Mouse (Mus musculus): ENCODE data around the gene Unc79. TPM values are rescaled to one million over a fixed set of nuclear protein-coding genes. Genes with fewer than 3 reads are reported as not detected.

The Unc79 gene
- polyA plus RNA-seq, 1 experiment from 2014 or later: 0.18 TPM

DNA sequence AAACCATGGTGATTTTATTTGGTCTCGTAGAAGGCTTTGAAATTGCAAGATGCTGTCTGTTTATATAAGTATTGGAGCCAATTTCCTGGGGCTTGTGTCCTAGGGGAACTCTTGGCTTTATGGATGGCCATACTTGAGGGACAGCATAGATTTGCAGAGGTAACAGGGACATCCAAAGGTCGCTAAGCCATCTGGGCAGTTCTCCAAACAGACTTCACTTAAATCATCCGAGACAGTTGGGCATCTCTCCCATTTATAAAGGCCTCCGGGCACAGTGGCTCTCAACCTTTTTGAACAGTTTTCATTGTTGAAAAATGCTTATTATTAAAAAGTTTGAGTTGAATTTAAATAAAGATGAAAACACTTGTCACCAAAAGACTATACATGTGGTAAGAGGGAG is 59.8 kb downstream of the Unc79 start:
- 36% methylated on average over 4 of the region's 4 CpGs for WGBS
- Histone ChIP-seq H3K4me1 (replicated peaks; ENCODE audit: control insufficient read depth, insufficient read depth, low read length) (no peaks in the 10 kb centered on the region), H3K27ac (ENCODE audit: low read length) (no peak overlapping the region), H3K4me3 (ENCODE audit: low read length) (no peak overlapping the region), H3K9me3 (ENCODE audit: control insufficient read depth, low read length) (no peaks in the 10 kb centered on the region), H3K36me3 (ENCODE audit: control insufficient read depth, insufficient read depth, low read length) (no peaks in the 10 kb centered on the region), H3K9ac (ENCODE audit: low read length) (no peak overlapping the region), H3K27me3 (ENCODE audit: control insufficient read depth, insufficient read depth, low read depth, low read length) (no peaks in the 10 kb centered on the region), H3K4me2 (ENCODE audit: low read depth, low read length) (no peak overlapping the region)
- no peak for ATAC-seq (ENCODE audit: low read depth)

DNA sequence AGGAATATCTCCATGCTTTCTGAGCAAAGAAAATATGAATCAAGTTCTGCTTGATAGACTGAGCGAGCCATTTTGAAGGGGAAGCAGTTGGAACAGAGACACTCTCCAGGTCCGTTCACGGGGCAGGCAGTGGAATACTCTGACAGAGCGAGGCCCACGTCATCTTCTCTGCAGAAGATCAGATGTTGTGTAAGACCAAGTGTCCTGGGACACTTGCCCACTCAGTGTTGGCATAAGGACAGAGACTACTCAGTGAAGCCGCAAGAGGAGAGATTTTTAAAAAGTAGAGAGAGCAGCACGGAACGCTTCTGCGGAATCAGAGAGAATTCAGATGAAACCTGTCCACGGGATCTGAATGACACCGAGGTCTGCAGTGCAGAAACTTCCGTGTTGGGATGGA is 69.5 kb downstream of the Unc79 start:
- 87% methylated on average over 12 of the region's 12 CpGs for WGBS
- no peak for ATAC-seq (ENCODE audit: low read depth)
- Histone ChIP-seq H3K4me3 (ENCODE audit: low read length) (no peak overlapping the region), H3K9me3 (ENCODE audit: control insufficient read depth, low read length) (no peaks in the 10 kb centered on the region), H3K9ac (ENCODE audit: low read length) (no peak overlapping the region), H3K27me3 (ENCODE audit: control insufficient read depth, insufficient read depth, low read depth, low read length) (no peaks in the 10 kb centered on the region), H3K4me1 (replicated peaks; ENCODE audit: control insufficient read depth, insufficient read depth, low read length) (no peaks in the 10 kb centered on the region), H3K4me2 (ENCODE audit: low read depth, low read length) (no peak overlapping the region), H3K36me3 (ENCODE audit: control insufficient read depth, insufficient read depth, low read length) (no peaks in the 10 kb centered on the region), H3K27ac (ENCODE audit: low read length) (no peak overlapping the region)

DNA sequence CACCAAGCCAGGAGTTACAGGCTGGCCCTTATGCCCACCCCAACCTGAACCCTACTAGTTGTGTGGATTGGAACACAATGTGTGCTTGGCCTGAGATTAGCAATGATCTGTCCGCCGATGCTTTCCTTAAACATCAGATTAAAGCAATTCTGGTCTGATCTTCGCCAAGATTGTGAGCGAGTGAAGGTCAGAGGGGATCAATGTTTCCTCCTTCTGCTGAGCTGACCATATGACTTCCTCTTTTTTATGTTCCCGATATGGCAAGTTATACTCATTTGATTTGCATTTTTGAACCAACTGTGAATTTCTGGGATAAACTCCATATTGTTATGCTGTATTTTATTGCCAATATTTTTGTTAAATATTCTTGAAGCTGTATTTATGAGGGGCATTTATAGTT is 88.0 kb downstream of the Unc79 start:
- ATAC-seq (ENCODE audit: low read depth): no peak
- H3K4me2 ChIP-seq (ENCODE audit: low read depth, low read length): no peak overlapping the region

DNA sequence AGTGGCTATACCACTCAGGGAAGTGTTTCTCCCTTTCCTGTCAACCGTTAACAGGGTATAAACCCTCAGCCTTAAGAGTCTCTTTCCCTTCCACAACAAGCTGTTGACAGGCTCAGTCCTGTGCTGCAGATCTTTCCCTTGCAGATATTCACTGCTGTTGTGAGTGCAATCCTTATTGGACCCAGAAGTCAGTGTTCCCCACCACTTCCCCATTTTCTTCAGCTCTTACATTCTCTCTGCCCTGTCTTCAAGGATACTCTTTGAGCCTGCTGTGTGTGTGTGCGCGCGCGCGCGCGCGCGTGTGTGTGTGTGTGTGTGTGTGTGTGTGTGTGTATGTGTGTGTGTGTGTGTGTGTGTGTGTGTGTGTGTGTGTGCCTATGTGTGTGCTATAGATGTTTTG is 90.7 kb downstream of the Unc79 start:
- WGBS: 70% methylated on average over 10 of the region's 10 CpGs
- Histone ChIP-seq H3K9ac (ENCODE audit: low read length) (no peak overlapping the region), H3K4me3 (ENCODE audit: low read length) (no peak overlapping the region), H3K4me2 (ENCODE audit: low read depth, low read length) (no peak overlapping the region), H3K27ac (ENCODE audit: low read length) (no peak overlapping the region), H3K9me3 (ENCODE audit: control insufficient read depth, low read length) (no peaks in the 10 kb centered on the region), H3K27me3 (ENCODE audit: control insufficient read depth, insufficient read depth, low read depth, low read length) (no peaks in the 10 kb centered on the region), H3K4me1 (replicated peaks; ENCODE audit: control insufficient read depth, insufficient read depth, low read length) (no peaks in the 10 kb centered on the region), H3K36me3 (ENCODE audit: control insufficient read depth, insufficient read depth, low read length) (no peaks in the 10 kb centered on the region)
- ATAC-seq (ENCODE audit: low read depth): no peak

More for the DNA sequence above, 88.0 kb downstream of the Unc79 start:
- H3K9me3 ChIP-seq (ENCODE audit: control insufficient read depth, low read length): no peaks in the 10 kb centered on the region
- H3K9ac ChIP-seq (ENCODE audit: low read length): no peak overlapping the region
- no peak overlapping the region for H3K4me3 ChIP-seq (ENCODE audit: low read length)
- WGBS: 70% methylated on average over 5 of the region's 5 CpGs
- no peak overlapping the region for H3K27ac ChIP-seq (ENCODE audit: low read length)
- H3K4me1 ChIP-seq (replicated peaks; ENCODE audit: control insufficient read depth, insufficient read depth, low read length): no peaks in the 10 kb centered on the region
- no peaks in the 10 kb centered on the region for H3K27me3 ChIP-seq (ENCODE audit: control insufficient read depth, insufficient read depth, low read depth, low read length)
- H3K36me3 ChIP-seq (ENCODE audit: control insufficient read depth, insufficient read depth, low read length): no peaks in the 10 kb centered on the region

DNA sequence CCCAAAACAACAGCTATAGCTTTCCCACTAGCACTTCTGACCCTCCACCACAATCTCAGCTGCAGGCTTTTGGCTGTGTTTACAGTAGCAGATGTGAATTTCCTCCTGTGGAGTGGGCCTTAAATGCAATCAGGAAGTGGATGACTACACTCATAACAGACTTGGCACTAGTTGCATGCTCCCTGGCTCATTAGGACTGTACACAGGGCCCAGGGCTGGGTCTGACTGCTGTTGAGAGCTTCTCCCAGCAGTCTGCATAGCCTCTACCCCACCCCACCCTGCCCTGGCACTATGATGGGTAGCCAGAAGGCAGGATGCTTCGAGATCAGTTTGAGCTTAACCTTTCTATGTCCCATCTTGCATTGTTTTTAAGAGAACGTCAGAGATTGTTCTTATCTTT is 91.5 kb downstream of the Unc79 start:
- H3K4me2 ChIP-seq (ENCODE audit: low read depth, low read length): no peak overlapping the region
- H3K36me3 ChIP-seq (ENCODE audit: control insufficient read depth, insufficient read depth, low read length): no peaks in the 10 kb centered on the region
- no peak overlapping the region for H3K4me3 ChIP-seq (ENCODE audit: low read length)
- no peak overlapping the region for H3K9ac ChIP-seq (ENCODE audit: low read length)
- no peaks in the 10 kb centered on the region for H3K4me1 ChIP-seq (replicated peaks; ENCODE audit: control insufficient read depth, insufficient read depth, low read length)
- H3K27ac ChIP-seq (ENCODE audit: low read length): no peak overlapping the region
- no peaks in the 10 kb centered on the region for H3K27me3 ChIP-seq (ENCODE audit: control insufficient read depth, insufficient read depth, low read depth, low read length)
- ATAC-seq (ENCODE audit: low read depth): peak; percentile 36; the same call in 1 of the 2 replicates
- H3K9me3 ChIP-seq (ENCODE audit: control insufficient read depth, low read length): no peaks in the 10 kb centered on the region
- WGBS: 65% methylated on average over 2 of the region's 2 CpGs

DNA sequence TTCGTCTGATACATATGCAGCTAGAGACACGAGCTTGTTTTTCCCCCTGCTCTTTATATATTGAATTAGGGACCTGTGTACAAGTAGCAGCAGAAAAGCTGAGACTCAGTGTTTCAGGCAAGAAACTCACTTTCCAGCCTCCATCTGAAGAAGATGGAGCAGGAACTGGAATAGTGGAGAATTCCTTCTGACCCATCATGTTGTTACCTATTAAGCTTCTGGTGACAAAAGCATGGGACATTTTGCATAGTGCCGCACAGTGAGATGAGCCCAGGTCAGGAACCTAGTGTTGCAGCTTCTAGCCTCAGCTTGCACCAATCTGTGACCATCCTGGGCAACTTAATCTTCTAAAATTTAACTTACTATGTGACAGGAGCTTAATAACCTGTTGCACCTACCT is 92.7 kb downstream of the Unc79 start:
- H3K4me2 ChIP-seq (ENCODE audit: low read depth, low read length): no peak overlapping the region
- no peak overlapping the region for H3K4me3 ChIP-seq (ENCODE audit: low read length)
- H3K9ac ChIP-seq (ENCODE audit: low read length): no peak overlapping the region
- H3K36me3 ChIP-seq (ENCODE audit: control insufficient read depth, insufficient read depth, low read length): no peaks in the 10 kb centered on the region
- no peaks in the 10 kb centered on the region for H3K9me3 ChIP-seq (ENCODE audit: control insufficient read depth, low read length)
- H3K4me1 ChIP-seq (replicated peaks; ENCODE audit: control insufficient read depth, insufficient read depth, low read length): no peaks in the 10 kb centered on the region
- H3K27ac ChIP-seq (ENCODE audit: low read length): no peak overlapping the region
- no peaks in the 10 kb centered on the region for H3K27me3 ChIP-seq (ENCODE audit: control insufficient read depth, insufficient read depth, low read depth, low read length)
- WGBS: 83% methylated on average over 3 of the region's 3 CpGs
- ATAC-seq (ENCODE audit: low read depth): no peak

DNA sequence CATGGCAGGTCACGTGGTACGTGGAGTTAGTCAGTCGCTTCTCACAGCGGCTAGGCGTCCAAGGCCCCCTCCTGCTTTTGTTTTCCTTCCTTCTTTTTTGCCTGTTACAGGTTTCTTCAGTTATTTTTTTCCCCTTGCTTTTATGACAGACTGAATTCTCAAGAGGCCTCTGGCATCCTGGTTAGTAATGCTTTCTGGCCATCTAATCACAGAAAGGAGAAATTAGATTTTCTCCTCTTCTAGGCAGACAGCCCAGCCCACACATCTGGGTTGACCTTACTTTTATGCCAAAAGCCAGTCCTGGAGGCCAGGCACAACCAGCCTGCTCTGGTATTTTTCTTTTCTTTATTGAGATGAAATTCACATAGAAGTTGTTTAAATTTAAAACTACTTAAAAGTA is 94.1 kb downstream of the Unc79 start:
- ATAC-seq (ENCODE audit: low read depth): no peak
- H3K27me3 ChIP-seq (ENCODE audit: control insufficient read depth, insufficient read depth, low read depth, low read length): no peaks in the 10 kb centered on the region
- no peaks in the 10 kb centered on the region for H3K36me3 ChIP-seq (ENCODE audit: control insufficient read depth, insufficient read depth, low read length)
- no peak overlapping the region for H3K9ac ChIP-seq (ENCODE audit: low read length)
- H3K27ac ChIP-seq (ENCODE audit: low read length): no peak overlapping the region
- WGBS: 83% methylated on average over 5 of the region's 5 CpGs
- no peak overlapping the region for H3K4me2 ChIP-seq (ENCODE audit: low read depth, low read length)
- H3K4me1 ChIP-seq (replicated peaks; ENCODE audit: control insufficient read depth, insufficient read depth, low read length): no peaks in the 10 kb centered on the region
- no peak overlapping the region for H3K4me3 ChIP-seq (ENCODE audit: low read length)
- H3K9me3 ChIP-seq (ENCODE audit: control insufficient read depth, low read length): no peaks in the 10 kb centered on the region

DNA sequence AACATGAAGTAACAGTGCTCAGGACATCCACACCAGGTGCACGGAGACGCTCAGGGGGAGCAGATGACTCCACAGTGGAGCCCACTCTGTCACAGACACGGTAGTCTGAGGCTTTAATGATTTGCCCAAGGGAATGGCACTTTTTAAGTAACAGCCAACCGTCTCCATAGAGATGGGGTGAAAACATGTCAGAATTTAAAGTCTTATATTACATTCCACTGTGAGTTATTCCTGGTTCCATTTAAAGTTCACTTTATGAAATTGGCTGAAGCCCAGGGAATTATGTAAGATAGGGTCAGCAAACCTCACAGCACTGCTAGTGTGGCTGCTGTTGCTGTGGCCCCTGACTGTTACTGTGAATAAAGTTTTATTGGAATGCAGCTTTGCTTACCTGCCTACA is 95.8 kb downstream of the Unc79 start:
- Histone ChIP-seq H3K9ac (ENCODE audit: low read length) (no peak overlapping the region), H3K4me1 (replicated peaks; ENCODE audit: control insufficient read depth, insufficient read depth, low read length) (no peaks in the 10 kb centered on the region), H3K4me3 (ENCODE audit: low read length) (no peak overlapping the region), H3K9me3 (ENCODE audit: control insufficient read depth, low read length) (no peaks in the 10 kb centered on the region), H3K36me3 (ENCODE audit: control insufficient read depth, insufficient read depth, low read length) (no peaks in the 10 kb centered on the region), H3K4me2 (ENCODE audit: low read depth, low read length) (no peak overlapping the region), H3K27ac (ENCODE audit: low read length) (no peak overlapping the region), H3K27me3 (ENCODE audit: control insufficient read depth, insufficient read depth, low read depth, low read length) (no peaks in the 10 kb centered on the region)
- ATAC-seq (ENCODE audit: low read depth): no peak
- WGBS: 45% methylated on average over 4 of the region's 4 CpGs

DNA sequence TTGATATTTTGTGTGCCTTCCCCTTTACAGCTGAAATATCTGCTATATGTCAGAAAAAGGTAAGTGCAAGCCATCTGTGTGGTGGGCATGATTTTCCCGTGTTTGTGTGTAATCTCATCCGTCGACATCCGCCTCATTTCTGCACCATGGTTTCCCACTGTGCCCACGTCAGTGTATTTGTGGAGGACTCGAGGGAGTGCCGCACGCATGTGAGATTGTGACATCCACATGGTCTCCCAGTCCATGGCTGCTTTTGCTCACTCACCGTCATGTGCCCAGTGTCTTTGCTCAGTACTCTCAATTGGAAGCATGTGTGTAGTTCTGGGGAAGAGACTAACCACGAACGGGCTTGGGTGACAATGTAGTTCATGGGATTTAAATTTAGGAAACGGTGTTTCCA is 101.2 kb downstream of the Unc79 start:
- Histone ChIP-seq H3K27me3 (ENCODE audit: control insufficient read depth, insufficient read depth, low read depth, low read length) (no peaks in the 10 kb centered on the region), H3K27ac (ENCODE audit: low read length) (no peak overlapping the region), H3K9me3 (ENCODE audit: control insufficient read depth, low read length) (no peaks in the 10 kb centered on the region), H3K9ac (ENCODE audit: low read length) (no peak overlapping the region), H3K36me3 (ENCODE audit: control insufficient read depth, insufficient read depth, low read length) (no peaks in the 10 kb centered on the region), H3K4me1 (replicated peaks; ENCODE audit: control insufficient read depth, insufficient read depth, low read length) (no peaks in the 10 kb centered on the region), H3K4me2 (ENCODE audit: low read depth, low read length) (no peak overlapping the region), H3K4me3 (ENCODE audit: low read length) (no peak overlapping the region)
- no peak for ATAC-seq (ENCODE audit: low read depth)
- 88% methylated on average over 12 of the region's 12 CpGs for WGBS

Measured in lung, embryonic 16.5 days (tissue).